Mouse (Mus musculus): ENCODE measurements at regions not wholly inside any gene's neighbourhood (a gene's known extent, or its start where the extent isn't known, plus 50 kb on each side); places are given as distances from the start of the nearest gene placed in this dataset.

DNA sequence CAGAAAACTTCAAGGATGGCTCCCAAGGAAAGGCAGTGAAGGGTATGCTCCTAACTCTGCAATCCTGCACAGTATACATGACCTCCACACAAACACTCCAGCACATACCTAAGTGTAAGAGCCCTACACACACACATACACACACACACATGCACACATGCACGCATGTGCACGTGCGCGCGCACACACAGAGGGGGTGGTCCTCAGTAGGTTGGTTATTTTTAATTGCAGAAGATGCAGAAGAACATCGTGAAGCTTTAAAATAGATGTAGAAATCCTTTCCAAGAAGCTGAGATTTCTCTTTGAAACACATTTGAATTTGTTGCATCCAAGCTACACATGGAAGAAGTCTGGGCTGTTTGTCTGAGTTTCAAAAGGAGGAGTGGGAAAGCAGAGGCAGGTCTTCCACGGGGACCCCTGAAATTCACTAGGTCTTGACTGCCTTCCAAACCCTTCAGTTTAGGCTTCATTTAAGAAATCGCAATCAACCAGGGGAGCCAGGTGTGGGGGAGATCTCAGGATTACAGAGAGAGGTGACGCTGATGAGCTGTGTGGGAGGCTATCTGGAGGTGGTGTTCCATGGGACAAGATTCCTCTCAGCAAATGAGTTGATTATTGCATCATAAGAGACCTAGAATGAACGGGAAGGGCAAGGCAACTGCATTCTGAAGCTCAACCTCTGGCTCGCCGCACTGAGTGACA, 427.4 kb downstream of the Gm9195 start:
- Histone ChIP-seq H3K4me2 (no peak overlapping the region), H3K9me3 (replicated peaks) (no peaks in the 10 kb centered on the region), H3K27ac (no peak overlapping the region), H3K27me3 (no peaks in the 10 kb centered on the region), H3K4me3 (replicated peaks) (no peak overlapping the region), H3K4me1 (replicated peaks) (no peaks in the 10 kb centered on the region), H3K36me3 (no peaks in the 10 kb centered on the region), H3K9ac (no peak overlapping the region)
- DNase-seq (no peak), ATAC-seq (ENCODE audit: low read depth) (no peak)
- 76% methylated on average over 12 of the region's 12 CpGs for WGBS (ENCODE audit: insufficient replicate concordance)

DNA sequence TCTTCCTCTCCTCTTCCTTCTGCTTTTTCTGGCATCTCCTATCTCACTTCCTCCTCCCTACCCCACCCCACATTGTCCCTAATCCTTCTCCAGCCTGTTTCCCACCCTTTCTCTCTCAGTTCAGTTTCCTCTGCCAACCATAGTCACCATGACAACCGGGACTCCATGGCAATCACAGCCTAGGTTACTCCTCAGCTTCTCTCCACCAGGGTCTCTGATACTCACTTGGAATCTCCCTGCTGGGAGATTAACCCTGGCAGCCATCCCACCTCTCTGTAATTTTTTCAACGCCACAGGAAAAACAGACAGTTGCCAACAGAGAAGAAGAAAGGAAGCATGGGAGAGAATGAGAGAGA, 448.8 kb downstream of the Gm9195 start:
- Histone ChIP-seq H3K9me3 (replicated peaks) (no peaks in the 10 kb centered on the region), H3K4me2 (no peak overlapping the region), H3K27me3 (no peaks in the 10 kb centered on the region), H3K36me3 (no peaks in the 10 kb centered on the region), H3K9ac (no peak overlapping the region), H3K27ac (no peak overlapping the region), H3K4me1 (replicated peaks) (no peaks in the 10 kb centered on the region), H3K4me3 (replicated peaks) (no peak overlapping the region)
- DNase-seq = no peak
- WGBS (ENCODE audit: insufficient replicate concordance) = 20% methylated on average over 2 of the region's 2 CpGs
- no peak for ATAC-seq (ENCODE audit: low read depth)

- ATAC-seq (ENCODE audit: low read depth) (no peak), DNase-seq (no peak)
- Histone ChIP-seq H3K27ac (no peak overlapping the region), H3K4me1 (replicated peaks) (no peaks in the 10 kb centered on the region), H3K4me3 (replicated peaks) (no peak overlapping the region), H3K9me3 (replicated peaks) (no peaks in the 10 kb centered on the region), H3K36me3 (no peaks in the 10 kb centered on the region), H3K4me2 (no peak overlapping the region), H3K27me3 (no peaks in the 10 kb centered on the region), H3K9ac (no peak overlapping the region)
- WGBS (ENCODE audit: insufficient replicate concordance) = 58% methylated on average over 3 of the region's 3 CpGs
These were observed 449.3 kb downstream of the Gm9195 start for GRCm38 (mm10) chr14:72042112-72042880.

DNA sequence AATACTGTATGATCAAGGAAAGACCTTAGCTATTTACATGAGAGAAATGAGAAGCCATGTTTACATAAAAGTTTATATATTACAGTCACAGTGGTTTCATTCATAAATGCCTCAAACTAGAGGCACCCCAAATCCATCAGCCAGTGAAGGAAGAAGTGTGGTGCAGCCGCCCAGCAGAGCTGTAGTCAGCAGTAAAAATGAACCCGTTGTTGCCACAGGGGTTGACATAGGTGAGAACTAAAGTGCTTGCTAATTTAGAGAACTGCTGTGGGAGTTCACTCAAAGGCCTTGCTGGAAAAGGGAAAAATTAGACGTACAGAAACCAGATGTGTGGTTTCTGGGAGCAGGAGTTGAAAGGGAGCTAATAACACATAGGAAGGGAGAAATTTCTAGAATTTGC, 461.2 kb downstream of the Gm9195 start:
- 55% methylated on average over 3 of the region's 3 CpGs for WGBS (ENCODE audit: insufficient replicate concordance)
- no peaks in the 10 kb centered on the region for H3K27me3 ChIP-seq
- H3K4me2 ChIP-seq = no peak overlapping the region
- no peak overlapping the region for H3K27ac ChIP-seq
- DNase-seq (no peak), ATAC-seq (ENCODE audit: low read depth) (no peak)
- no peak overlapping the region for H3K9ac ChIP-seq
- no peaks in the 10 kb centered on the region for H3K4me1 ChIP-seq (replicated peaks)
- H3K9me3 ChIP-seq (replicated peaks) = no peaks in the 10 kb centered on the region
- no peak overlapping the region for H3K4me3 ChIP-seq (replicated peaks)
- no peaks in the 10 kb centered on the region for H3K36me3 ChIP-seq

GRCm38 (mm10) chr14:72027362-72028020, 464.1 kb downstream of the Gm9195 start:
- no peak for ATAC-seq (ENCODE audit: low read depth)
- 52% methylated on average over 8 of the region's 8 CpGs for WGBS (ENCODE audit: insufficient replicate concordance)
- Histone ChIP-seq H3K9me3 (replicated peaks) (no peaks in the 10 kb centered on the region), H3K4me3 (replicated peaks) (no peak overlapping the region), H3K4me1 (replicated peaks) (no peaks in the 10 kb centered on the region), H3K9ac (no peak overlapping the region), H3K27me3 (no peaks in the 10 kb centered on the region), H3K4me2 (no peak overlapping the region), H3K36me3 (no peaks in the 10 kb centered on the region), H3K27ac (no peak overlapping the region)
- no peak for DNase-seq

DNA sequence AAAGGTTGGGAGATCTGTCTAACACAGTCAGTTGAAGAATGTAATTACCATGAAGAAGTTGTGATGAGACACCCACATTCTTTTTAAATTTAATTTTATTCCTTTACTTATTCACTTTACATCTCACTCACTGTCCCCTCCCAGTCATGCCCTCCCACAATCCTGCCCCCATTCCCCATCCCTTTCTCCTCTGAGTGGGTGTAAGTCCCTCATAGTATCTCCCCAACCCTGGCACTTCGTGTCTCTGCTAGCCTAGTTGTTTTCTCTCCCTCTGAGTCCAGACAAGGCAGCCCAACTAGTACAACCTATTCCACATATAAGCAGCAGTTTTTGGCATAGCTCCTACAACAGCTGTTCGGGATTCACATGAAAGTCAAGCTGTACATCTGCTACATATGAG, 487.3 kb downstream of the Gm9195 start:
- H3K9me3 ChIP-seq (replicated peaks) = no peaks in the 10 kb centered on the region
- H3K27me3 ChIP-seq = no peaks in the 10 kb centered on the region
- ATAC-seq (ENCODE audit: low read depth) (no peak), DNase-seq (no peak)
- H3K4me2 ChIP-seq = no peak overlapping the region
- H3K9ac ChIP-seq = no peak overlapping the region
- no peaks in the 10 kb centered on the region for H3K36me3 ChIP-seq
- WGBS (ENCODE audit: insufficient replicate concordance) = 51% methylated on average over 2 of the region's 2 CpGs
- H3K27ac ChIP-seq = no peak overlapping the region
- no peak overlapping the region for H3K4me3 ChIP-seq (replicated peaks)
- no peaks in the 10 kb centered on the region for H3K4me1 ChIP-seq (replicated peaks)

DNA sequence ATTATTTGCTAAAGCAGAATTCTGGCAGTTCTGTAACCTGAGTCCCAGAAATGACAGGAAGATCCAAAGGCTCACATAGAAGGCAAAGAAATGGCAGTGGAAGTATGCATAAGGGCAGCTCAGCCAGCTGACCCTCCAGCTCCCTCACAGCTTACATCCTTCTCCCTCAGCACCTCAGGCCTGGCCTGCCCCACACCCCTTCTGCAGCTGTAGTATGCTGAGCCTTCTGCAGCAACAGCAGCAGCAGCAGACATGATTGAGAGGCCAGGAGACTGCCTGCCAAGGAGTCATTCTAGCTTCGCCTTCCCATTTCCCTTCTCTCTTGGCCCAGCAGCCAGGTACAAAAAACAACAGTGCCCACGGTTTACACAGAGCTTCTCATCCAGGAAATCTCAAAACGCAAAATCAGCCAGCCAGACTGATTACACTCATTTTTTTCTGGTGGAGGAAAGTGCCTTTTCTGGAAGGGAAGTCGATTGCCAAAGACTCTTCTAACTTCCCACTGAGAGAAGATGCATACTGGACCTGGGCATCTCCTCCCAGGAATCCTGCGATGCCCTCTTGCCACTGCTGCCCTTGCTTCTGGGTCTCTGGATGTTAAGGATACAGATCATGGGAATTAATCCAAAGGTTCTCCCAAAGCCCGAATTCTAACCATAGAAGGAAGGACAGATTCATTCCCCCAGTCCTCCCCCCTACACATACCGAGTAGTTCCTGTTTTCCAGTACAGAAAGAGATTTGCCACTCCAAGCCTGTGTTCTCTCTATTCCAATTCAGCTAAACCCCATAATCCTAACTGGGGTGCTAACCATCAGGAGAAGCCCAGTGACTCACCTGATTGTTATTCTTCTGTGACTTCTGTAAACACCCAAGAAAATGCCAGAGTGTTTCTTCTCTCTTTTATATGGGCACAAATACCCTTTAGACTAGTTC, 489.2 kb downstream of the Gm9195 start:
- H3K4me3 ChIP-seq (replicated peaks) = no peak overlapping the region
- no peaks in the 10 kb centered on the region for H3K27me3 ChIP-seq
- H3K4me2 ChIP-seq = no peak overlapping the region
- no peaks in the 10 kb centered on the region for H3K9me3 ChIP-seq (replicated peaks)
- no peaks in the 10 kb centered on the region for H3K36me3 ChIP-seq
- H3K9ac ChIP-seq = no peak overlapping the region
- WGBS (ENCODE audit: insufficient replicate concordance) = 27% methylated on average over 7 of the region's 7 CpGs
- no peak for ATAC-seq (ENCODE audit: low read depth)
- no peaks in the 10 kb centered on the region for H3K4me1 ChIP-seq (replicated peaks)
- H3K27ac ChIP-seq = no peak overlapping the region
- DNase-seq = no peak

DNA sequence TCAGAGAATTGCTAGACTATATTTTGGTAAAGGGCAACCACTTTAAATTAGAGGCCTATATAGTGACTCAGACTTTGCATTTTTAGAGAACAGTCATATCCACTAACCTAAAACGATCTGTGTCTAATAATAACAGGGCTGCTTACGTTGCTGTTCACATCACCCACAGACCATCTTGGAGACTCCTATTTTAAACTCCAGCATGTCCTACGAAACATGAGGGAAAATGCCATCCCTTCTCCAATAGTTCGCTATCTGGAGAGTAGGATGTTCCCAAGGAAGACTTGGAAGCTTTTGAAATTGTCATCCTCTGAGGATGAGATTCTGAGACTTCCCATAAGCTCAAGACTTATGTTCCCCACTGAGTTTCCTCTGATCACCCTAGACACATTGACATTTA, 518.6 kb downstream of the Gm9195 start:
- H3K4me2 ChIP-seq = no peak overlapping the region
- no peaks in the 10 kb centered on the region for H3K9me3 ChIP-seq (replicated peaks)
- no peaks in the 10 kb centered on the region for H3K4me1 ChIP-seq (replicated peaks)
- no peak overlapping the region for H3K27ac ChIP-seq
- H3K4me3 ChIP-seq (replicated peaks) = no peak overlapping the region
- no peak overlapping the region for H3K9ac ChIP-seq
- H3K27me3 ChIP-seq = no peaks in the 10 kb centered on the region
- ATAC-seq (ENCODE audit: low read depth) = no peak
- 67% methylated on average over 4 of the region's 4 CpGs for WGBS (ENCODE audit: insufficient replicate concordance)
- H3K36me3 ChIP-seq = no peaks in the 10 kb centered on the region
- no peak for DNase-seq

- no peak overlapping the region for H3K4me2 ChIP-seq
- no peaks in the 10 kb centered on the region for H3K4me1 ChIP-seq (replicated peaks)
- no peaks in the 10 kb centered on the region for H3K9me3 ChIP-seq (replicated peaks)
- H3K27me3 ChIP-seq = no peaks in the 10 kb centered on the region
- H3K36me3 ChIP-seq = no peaks in the 10 kb centered on the region
- no peak overlapping the region for H3K27ac ChIP-seq
- no peak overlapping the region for H3K9ac ChIP-seq
- no peak overlapping the region for H3K4me3 ChIP-seq (replicated peaks)
- DNase-seq = no peak
- no peak for ATAC-seq (ENCODE audit: low read depth)
- WGBS (ENCODE audit: insufficient replicate concordance) = 76% methylated on average over 1 of the region's 1 CpGs
These were observed 519.1 kb downstream of the Gm9195 start for GRCm38 (mm10) chr14:71972521-71972920.

GRCm38 (mm10) chr14:71967646-71968045, 524.0 kb downstream of the Gm9195 start:
- ATAC-seq (ENCODE audit: low read depth) = no peak
- DNase-seq = no peak
- Histone ChIP-seq H3K4me3 (replicated peaks) (no peak overlapping the region), H3K36me3 (no peaks in the 10 kb centered on the region), H3K9ac (no peak overlapping the region), H3K4me2 (no peak overlapping the region), H3K4me1 (replicated peaks) (no peaks in the 10 kb centered on the region), H3K27me3 (no peaks in the 10 kb centered on the region), H3K9me3 (replicated peaks) (no peaks in the 10 kb centered on the region), H3K27ac (no peak overlapping the region)
- WGBS (ENCODE audit: insufficient replicate concordance) = 55% methylated on average over 6 of the region's 6 CpGs
